Mouse (Mus musculus) G1E (cell line): Measurements from ENCODE around the gene Flot2.

ENCODE experiments used
- CTCF ChIP-seq: IDR thresholded peaks from 2 replicates; pipeline ENCODE4 v1.5.1; 2012; ENCODE audit warnings: low read depth, low read length, inconsistent platforms, mixed read lengths
- GATA1 ChIP-seq: IDR thresholded peaks from 2 replicates; pipeline ENCODE4 v1.6.1; 2012; ENCODE audit warnings: borderline replicate concordance, low read length, inconsistent platforms, mixed read lengths
- GATA2 ChIP-seq: IDR thresholded peaks from 2 replicates; pipeline ENCODE4 v1.6.1; 2012; ENCODE audit warnings: low read depth, low read length, inconsistent platforms, borderline replicate concordance

GRCm38 (mm10) chr11:78037831-78038752, at the start of gene Flot2:
- no peak for TF ChIP-seq CTCF
- no peak for TF ChIP-seq GATA1
- TF ChIP-seq GATA2: no peak
